Mouse (Mus musculus) forebrain, embryonic 14.5 days (tissue): ENCODE measurements around the gene Xrcc3. TPM values are rescaled to one million over a fixed set of nuclear protein-coding genes. Genes with fewer than 3 reads are reported as not detected.
A peak's percentile ranks its signal among the peaks of the same experiment; 100 is the strongest.

Experiments used
- ATAC-seq: fragments of 200-750 bp; cut with Nextera tagmentation; 2 replicates; pipeline ENCODE4 v1.8.0; 2017; ENCODE audit warnings: mild to moderate bottlenecking, moderate library complexity
- DNase-seq: peaks from one replicate; pipeline ENCODE4 v3.0.0-alpha.2; 2015; ENCODE audit warnings: low spot score
- H3K27ac ChIP-seq: fragments of 300-500 bp; sonication (generic); 2 replicates; pipeline ENCODE4 v1.5.1; 2014; ENCODE audit warnings: low read depth, mild to moderate bottlenecking, control low read depth, low read length, moderate library complexity
- H3K27me3 ChIP-seq: fragments of 300-500 bp; sonication (generic); replicated peaks from 2 replicates; pipeline ENCODE4 v1.6.1; 2014; ENCODE audit warnings: low read length, control low read depth, mixed read lengths; ENCODE audit not compliant: control insufficient read depth, insufficient read depth
- H3K36me3 ChIP-seq: fragments of 300-500 bp; sonication (generic); 2 replicates; pipeline ENCODE4 v1.6.1; 2014; ENCODE audit warnings: low read length, control low read depth; ENCODE audit not compliant: control insufficient read depth, insufficient read depth
- H3K4me1 ChIP-seq: fragments of 300-500 bp; sonication (generic); 2 replicates; pipeline ENCODE4 v1.6.1; 2014; ENCODE audit warnings: antibody characterized with exemption, low read length, control low read depth; ENCODE audit not compliant: control insufficient read depth, insufficient read depth
- H3K4me2 ChIP-seq: fragments of 300-500 bp; sonication (generic); 2 replicates; pipeline ENCODE4 v1.6.1; 2014; ENCODE audit warnings: mild to moderate bottlenecking, control low read depth, low read length
- H3K4me3 ChIP-seq: fragments of 300-500 bp; sonication (generic); 2 replicates; pipeline ENCODE4 v1.5.1; 2014; ENCODE audit warnings: low read depth, low read length, control low read depth
- H3K9ac ChIP-seq: fragments of 300-500 bp; sonication (generic); 2 replicates; pipeline ENCODE4 v1.6.1; 2014; ENCODE audit warnings: mild to moderate bottlenecking, low read length, control low read depth, moderate library complexity
- H3K9me3 ChIP-seq: fragments of 300-500 bp; sonication (generic); replicated peaks from 2 replicates; pipeline ENCODE4 v1.6.1; 2016; ENCODE audit warnings: low read length, control low read depth, mixed read lengths; ENCODE audit not compliant: control insufficient read depth
- WGBS: fragments of 180-500 bp; shearing (Covaris S2); extraction: QIAGEN DNeasy Blood & Tissue Kit; methylation state at CpG from one replicate; pipeline ENCODE4 v1.1.7; 2014; 5-methylcytosine and 5-hydroxymethylcytosine counted together
- polyA plus RNA-seq: library from polyadenylated mRNA; unstranded; fragments of >200 nt; fragmentation: Nextera tagmentation; extraction: Ambion mirVana; gene quantifications from 2 replicates; pipeline ENCODE4 v1.2.1, GENCODE M21; 2014

The Xrcc3 gene
- polyA plus RNA-seq, 1 experiment from 2014 or later, result 3.7 TPM

- Histone ChIP-seq H3K4me2 (no peak overlapping the region), H3K4me3 (no peak overlapping the region), H3K27ac (no peak overlapping the region), H3K36me3 (peaks cover 18% of the 10 kb centered on the region), H3K9me3 (no peaks in the 10 kb centered on the region), H3K4me1 (no peaks in the 10 kb centered on the region), H3K9ac (no peak overlapping the region), H3K27me3 (no peaks in the 10 kb centered on the region)
- 89% methylated on average over 7 of the region's 7 CpGs for WGBS
- ATAC-seq (no peak), DNase-seq (no peak)
Measured at GRCm38 (mm10) chr12:111820708-111821107, 7.0 kb upstream of the Xrcc3 start.

GRCm38 (mm10) chr12:111819936-111820335, 6.3 kb upstream of the Xrcc3 start:
- Histone ChIP-seq H3K4me3 (no peak overlapping the region), H3K27me3 (no peaks in the 10 kb centered on the region), H3K4me1 (peaks cover 6% of the 10 kb centered on the region), H3K4me2 (no peak overlapping the region), H3K9me3 (no peaks in the 10 kb centered on the region), H3K36me3 (peaks cover 10% of the 10 kb centered on the region), H3K9ac (no peak overlapping the region), H3K27ac (no peak overlapping the region)
- ATAC-seq, result no peak
- no peak for DNase-seq
- 67% methylated on average over 8 of the region's 8 CpGs for WGBS

- no peak for ATAC-seq
- Histone ChIP-seq H3K27ac (no peak overlapping the region), H3K27me3 (no peaks in the 10 kb centered on the region), H3K9me3 (no peaks in the 10 kb centered on the region), H3K4me2 (no peak overlapping the region), H3K4me3 (no peak overlapping the region), H3K4me1 (peaks cover 12% of the 10 kb centered on the region), H3K36me3 (no peaks in the 10 kb centered on the region), H3K9ac (no peak overlapping the region)
- WGBS, result 91% methylated on average over 8 of the region's 8 CpGs
- no peak for DNase-seq
Measured at GRCm38 (mm10) chr12:111817991-111818390, 4.3 kb upstream of the Xrcc3 start.

GRCm38 (mm10) chr12:111816967-111817366, 3.3 kb upstream of the Xrcc3 start:
- H3K9me3 ChIP-seq, result no peaks in the 10 kb centered on the region
- WGBS, result 85% methylated on average over 9 of the region's 9 CpGs
- DNase-seq, result no peak
- H3K9ac ChIP-seq, result no peak overlapping the region
- no peaks in the 10 kb centered on the region for H3K36me3 ChIP-seq
- no peak overlapping the region for H3K27ac ChIP-seq
- no peak overlapping the region for H3K4me3 ChIP-seq
- H3K4me1 ChIP-seq, result peaks cover 16% of the 10 kb centered on the region
- H3K27me3 ChIP-seq, result no peaks in the 10 kb centered on the region
- no peak overlapping the region for H3K4me2 ChIP-seq
- no peak for ATAC-seq

GRCm38 (mm10) chr12:111816528-111816927, 2.9 kb upstream of the Xrcc3 start:
- Histone ChIP-seq H3K9ac (peak overlapping the region; percentile 8; the same call in 1 of the 2 replicates), H3K4me3 (no peak overlapping the region), H3K27me3 (no peaks in the 10 kb centered on the region), H3K36me3 (no peaks in the 10 kb centered on the region), H3K4me2 (no peak overlapping the region), H3K4me1 (peaks cover 16% of the 10 kb centered on the region), H3K9me3 (no peaks in the 10 kb centered on the region), H3K27ac (no peak overlapping the region)
- DNase-seq (no peak), ATAC-seq (no peak)
- 73% methylated on average over 13 of the region's 13 CpGs for WGBS

GRCm38 (mm10) chr12:111814769-111815762, 1.4 kb upstream of the Xrcc3 start:
- WGBS, result 28% methylated on average over 19 of the region's 19 CpGs
- ATAC-seq, result no peak
- H3K9ac ChIP-seq, result peak overlapping the region; percentile 75
- peak overlapping the region; percentile 79 for H3K4me2 ChIP-seq
- no peak overlapping the region for H3K27ac ChIP-seq
- H3K9me3 ChIP-seq, result no peaks in the 10 kb centered on the region
- peaks cover 16% of the 10 kb centered on the region for H3K4me1 ChIP-seq
- peak overlapping the region; percentile 75 for H3K4me3 ChIP-seq
- peak; percentile 10 for DNase-seq
- H3K36me3 ChIP-seq, result no peaks in the 10 kb centered on the region
- no peaks in the 10 kb centered on the region for H3K27me3 ChIP-seq

- ATAC-seq, result peak; percentile 0; the same call in 1 of the 2 replicates
- no peaks in the 10 kb centered on the region for H3K27me3 ChIP-seq
- peak; percentile 13 for DNase-seq
- 2% methylated on average over 27 of the region's 27 CpGs for WGBS
- no peak overlapping the region for H3K27ac ChIP-seq
- peaks cover 9% of the 10 kb centered on the region for H3K36me3 ChIP-seq
- H3K4me1 ChIP-seq, result peaks cover 19% of the 10 kb centered on the region
- H3K4me2 ChIP-seq, result peak overlapping the region; percentile 69
- H3K9ac ChIP-seq, result peak overlapping the region; percentile 62
- peak overlapping the region; percentile 53 for H3K4me3 ChIP-seq
- no peaks in the 10 kb centered on the region for H3K9me3 ChIP-seq
Measured at GRCm38 (mm10) chr12:111813111-111813765, 435 bp downstream of the Xrcc3 start.

GRCm38 (mm10) chr12:111812611-111813010, 1.1 kb downstream of the Xrcc3 start:
- H3K27ac ChIP-seq, result no peak overlapping the region
- WGBS, result 70% methylated on average over 12 of the region's 12 CpGs
- H3K4me1 ChIP-seq, result peaks cover 19% of the 10 kb centered on the region
- peaks cover 15% of the 10 kb centered on the region for H3K36me3 ChIP-seq
- no peaks in the 10 kb centered on the region for H3K9me3 ChIP-seq
- no peak overlapping the region for H3K9ac ChIP-seq
- ATAC-seq (no peak), DNase-seq (no peak)
- H3K27me3 ChIP-seq, result no peaks in the 10 kb centered on the region
- H3K4me3 ChIP-seq, result peak overlapping the region; percentile 53
- peak overlapping the region; percentile 69 for H3K4me2 ChIP-seq
